Mouse (Mus musculus) limb, embryonic 13.5 days (tissue): Measurements from ENCODE around the gene Ifnar1. TPM values are rescaled to one million over a fixed set of nuclear protein-coding genes. Genes with fewer than 3 reads are reported as not detected.
"Not testable (repeated sequence)": the region's sequence is repeated elsewhere in the genome, so short reads cannot be mapped to it uniquely, and the experiment has no call there.

ENCODE experiments used
- ATAC-seq: fragments of 200-750 bp; cut with Nextera tagmentation; 2 replicates; pipeline ENCODE4 v1.8.0; 2017; ENCODE audit warnings: low read depth, moderate number of reproducible peaks, moderate TSS enrichment; ENCODE audit not compliant: low FRiP score
- H3K27ac ChIP-seq: fragments of 300-500 bp; sonication (generic); 2 replicates; pipeline ENCODE4 v1.5.1; 2015; ENCODE audit warnings: inconsistent platforms, mild to moderate bottlenecking, moderate library complexity
- H3K27me3 ChIP-seq: fragments of 300-500 bp; sonication (generic); 2 replicates; pipeline ENCODE4 v1.6.1; 2015; ENCODE audit warnings: mild to moderate bottlenecking, inconsistent platforms
- H3K36me3 ChIP-seq: fragments of 300-500 bp; sonication (generic); 2 replicates; pipeline ENCODE4 v1.6.1; 2015; ENCODE audit warnings: inconsistent platforms, mild to moderate bottlenecking, moderate library complexity
- H3K4me1 ChIP-seq: fragments of 300-500 bp; sonication (generic); 2 replicates; pipeline ENCODE4 v1.6.1; 2015; ENCODE audit warnings: inconsistent platforms
- H3K4me2 ChIP-seq: fragments of 300-500 bp; sonication (generic); replicated peaks from 2 replicates; pipeline ENCODE4 v1.6.1; 2015; ENCODE audit warnings: inconsistent platforms, mild to moderate bottlenecking, moderate library complexity
- H3K4me3 ChIP-seq: fragments of 300-500 bp; sonication (generic); 2 replicates; pipeline ENCODE4 v1.5.1; 2015; ENCODE audit warnings: moderate library complexity, mild to moderate bottlenecking, inconsistent platforms
- H3K9ac ChIP-seq: fragments of 300-500 bp; sonication (generic); 2 replicates; pipeline ENCODE4 v1.6.1; 2015; ENCODE audit warnings: mild to moderate bottlenecking, inconsistent platforms
- H3K9me3 ChIP-seq: fragments of 300-500 bp; sonication (generic); 2 replicates; pipeline ENCODE4 v1.6.1; 2016; ENCODE audit warnings: inconsistent platforms
- WGBS: fragments of 180-500 bp; shearing (Covaris S2); methylation state at CpG from one replicate; pipeline ENCODE4 v1.1.7; 2015; 5-methylcytosine and 5-hydroxymethylcytosine counted together
- polyA plus RNA-seq: library from polyadenylated mRNA; unstranded; fragments of >200 nt; fragmentation: Nextera tagmentation; extraction: Ambion mirVana; gene quantifications from 2 replicates; pipeline ENCODE4 v1.2.1, GENCODE M21; 2015

The Ifnar1 gene
- 63.5 and 67.1 TPM in 2 replicates for polyA plus RNA-seq

- H3K27me3 ChIP-seq: no peaks in the 10 kb centered on the region
- H3K9ac ChIP-seq: peak within 1 kb of the TSS; percentile 94
- peak within 1 kb of the TSS; percentile 92 for H3K27ac ChIP-seq
- H3K4me3 ChIP-seq: peak within 1 kb of the TSS; percentile 90
- ATAC-seq: peak; percentile 99
- H3K4me1 ChIP-seq: peaks cover 12% of the 10 kb centered on the region
- peak within 1 kb of the TSS; percentile 73 for H3K4me2 ChIP-seq
- no peaks in the 10 kb centered on the region for H3K9me3 ChIP-seq
- under 1% methylated on average over 65 of the region's 68 CpGs for WGBS
- H3K36me3 ChIP-seq: peaks cover 28% of the 10 kb centered on the region
These were observed at the start of gene Ifnar1 for GRCm38 (mm10) chr16:91484808-91485700. Gene Ifnar1 (plus strand): TSS chr16:91485238.

- no peak overlapping the region for H3K4me2 ChIP-seq
- H3K36me3 ChIP-seq: no peaks in the 10 kb centered on the region
- H3K9ac ChIP-seq: no peak overlapping the region
- H3K27ac ChIP-seq: no peak overlapping the region
- no peaks in the 10 kb centered on the region for H3K9me3 ChIP-seq
- H3K27me3 ChIP-seq: no peaks in the 10 kb centered on the region
- no peak for ATAC-seq
- 77% methylated on average over 3 of the region's 3 CpGs for WGBS
- H3K4me1 ChIP-seq: no peaks in the 10 kb centered on the region
- H3K4me3 ChIP-seq: no peak overlapping the region
These were observed 47.0 kb upstream of the Ifnar1 start for GRCm38 (mm10) chr16:91438081-91438480.

- 92% methylated on average over 1 of the region's 1 CpGs for WGBS
- not testable (repeated sequence) for H3K4me3 ChIP-seq, H3K4me1 ChIP-seq, H3K9me3 ChIP-seq, H3K36me3 ChIP-seq, H3K9ac ChIP-seq, H3K27me3 ChIP-seq, ATAC-seq, H3K27ac ChIP-seq, H3K4me2 ChIP-seq
These were observed 46.4 kb upstream of the Ifnar1 start for GRCm38 (mm10) chr16:91438599-91438998.

GRCm38 (mm10) chr16:91441366-91441765 lies 43.7 kb upstream of the Ifnar1 start:
- Histone ChIP-seq H3K4me2 (no peak overlapping the region), H3K9me3 (no peaks in the 10 kb centered on the region), H3K4me3 (no peak overlapping the region), H3K36me3 (no peaks in the 10 kb centered on the region), H3K27me3 (no peaks in the 10 kb centered on the region), H3K27ac (no peak overlapping the region), H3K9ac (no peak overlapping the region), H3K4me1 (no peaks in the 10 kb centered on the region)
- no peak for ATAC-seq
- 64% methylated on average over 7 of the region's 7 CpGs for WGBS

- H3K4me1 ChIP-seq: no peaks in the 10 kb centered on the region
- H3K9me3 ChIP-seq: no peaks in the 10 kb centered on the region
- no peaks in the 10 kb centered on the region for H3K27me3 ChIP-seq
- ATAC-seq: no peak
- 75% methylated on average over 7 of the region's 7 CpGs for WGBS
- H3K27ac ChIP-seq: no peak overlapping the region
- H3K4me3 ChIP-seq: no peak overlapping the region
- H3K4me2 ChIP-seq: no peak overlapping the region
- no peaks in the 10 kb centered on the region for H3K36me3 ChIP-seq
- no peak overlapping the region for H3K9ac ChIP-seq
These were observed 43.2 kb upstream of the Ifnar1 start for GRCm38 (mm10) chr16:91441811-91442240.

- Histone ChIP-seq H3K4me2 (no peak overlapping the region), H3K9ac (no peak overlapping the region), H3K27ac (no peak overlapping the region), H3K4me1 (no peaks in the 10 kb centered on the region), H3K4me3 (no peak overlapping the region), H3K9me3 (no peaks in the 10 kb centered on the region), H3K36me3 (no peaks in the 10 kb centered on the region), H3K27me3 (no peaks in the 10 kb centered on the region)
- ATAC-seq: no peak
- WGBS: 60% methylated on average over 4 of the region's 4 CpGs
These were observed 42.6 kb upstream of the Ifnar1 start for GRCm38 (mm10) chr16:91442446-91442845.

GRCm38 (mm10) chr16:91443211-91443611 lies 41.8 kb upstream of the Ifnar1 start:
- Histone ChIP-seq H3K9me3 (no peaks in the 10 kb centered on the region), H3K4me2 (no peak overlapping the region), H3K9ac (no peak overlapping the region), H3K4me3 (no peak overlapping the region), H3K4me1 (no peaks in the 10 kb centered on the region), H3K36me3 (no peaks in the 10 kb centered on the region), H3K27ac (no peak overlapping the region), H3K27me3 (no peaks in the 10 kb centered on the region)
- ATAC-seq: no peak
- 46% methylated on average over 8 of the region's 8 CpGs for WGBS

GRCm38 (mm10) chr16:91444847-91445246 lies 40.2 kb upstream of the Ifnar1 start:
- no peak overlapping the region for H3K27ac ChIP-seq
- H3K27me3 ChIP-seq: no peaks in the 10 kb centered on the region
- H3K4me2 ChIP-seq: no peak overlapping the region
- H3K9me3 ChIP-seq: no peaks in the 10 kb centered on the region
- H3K4me1 ChIP-seq: no peaks in the 10 kb centered on the region
- H3K36me3 ChIP-seq: no peaks in the 10 kb centered on the region
- 84% methylated on average over 4 of the region's 4 CpGs for WGBS
- ATAC-seq: no peak
- no peak overlapping the region for H3K4me3 ChIP-seq
- no peak overlapping the region for H3K9ac ChIP-seq

- no peak overlapping the region for H3K4me3 ChIP-seq
- ATAC-seq: no peak
- no peaks in the 10 kb centered on the region for H3K36me3 ChIP-seq
- 60% methylated on average over 5 of the region's 5 CpGs for WGBS
- no peak overlapping the region for H3K9ac ChIP-seq
- H3K27me3 ChIP-seq: no peaks in the 10 kb centered on the region
- no peak overlapping the region for H3K4me2 ChIP-seq
- H3K4me1 ChIP-seq: no peaks in the 10 kb centered on the region
- H3K9me3 ChIP-seq: no peaks in the 10 kb centered on the region
- no peak overlapping the region for H3K27ac ChIP-seq
These were observed 39.5 kb upstream of the Ifnar1 start for GRCm38 (mm10) chr16:91445566-91445965.

- no peak overlapping the region for H3K9ac ChIP-seq
- no peaks in the 10 kb centered on the region for H3K36me3 ChIP-seq
- peaks cover 2% of the 10 kb centered on the region; the same call in 1 of the 2 replicates for H3K4me1 ChIP-seq
- WGBS: 79% methylated on average over 8 of the region's 8 CpGs
- no peak for ATAC-seq
- H3K4me3 ChIP-seq: no peak overlapping the region
- no peaks in the 10 kb centered on the region for H3K9me3 ChIP-seq
- H3K27ac ChIP-seq: no peak overlapping the region
- H3K4me2 ChIP-seq: no peak overlapping the region
- no peaks in the 10 kb centered on the region for H3K27me3 ChIP-seq
These were observed 38.1 kb upstream of the Ifnar1 start for GRCm38 (mm10) chr16:91446778-91447511.

GRCm38 (mm10) chr16:91447512-91447900 lies 37.5 kb upstream of the Ifnar1 start:
- no peak overlapping the region for H3K4me2 ChIP-seq
- H3K9ac ChIP-seq: no peak overlapping the region
- no peak for ATAC-seq
- no peaks in the 10 kb centered on the region for H3K27me3 ChIP-seq
- H3K4me1 ChIP-seq: peaks cover 6% of the 10 kb centered on the region
- H3K36me3 ChIP-seq: no peaks in the 10 kb centered on the region
- no peaks in the 10 kb centered on the region for H3K9me3 ChIP-seq
- H3K4me3 ChIP-seq: no peak overlapping the region
- H3K27ac ChIP-seq: no peak overlapping the region
- 80% methylated on average over 6 of the region's 6 CpGs for WGBS

GRCm38 (mm10) chr16:91448088-91448487 lies 37.0 kb upstream of the Ifnar1 start:
- H3K4me2 ChIP-seq: no peak overlapping the region
- no peak overlapping the region for H3K9ac ChIP-seq
- no peak overlapping the region for H3K4me3 ChIP-seq
- no peaks in the 10 kb centered on the region for H3K9me3 ChIP-seq
- no peak for ATAC-seq
- 95% methylated on average over 5 of the region's 5 CpGs for WGBS
- H3K27ac ChIP-seq: no peak overlapping the region
- peaks cover 9% of the 10 kb centered on the region for H3K4me1 ChIP-seq
- no peaks in the 10 kb centered on the region for H3K27me3 ChIP-seq
- no peaks in the 10 kb centered on the region for H3K36me3 ChIP-seq
